Mouse (Mus musculus): ENCODE results near the gene Banf1. TPM values are rescaled to one million over a fixed set of nuclear protein-coding genes. Genes with fewer than 3 reads are reported as not detected.

The Banf1 gene
- total RNA-seq, 2 experiments from 2014 or later: 152 to 165 TPM

Other genes with a start within 250 kb of the Banf1 start
- 10 to 100 TPM; 44.3 to 48.4 TPM for gene Klc2, start 248.6 kb downstream of the Banf1 start, total RNA-seq (2021)
- 10 to 100 TPM; 15.6 to 23.6 TPM for gene Pacs1, start 94.0 kb downstream of the Banf1 start, total RNA-seq (2021)
- 100 to 1,000 TPM; 165 to 171 TPM for gene Sf3b2, start 71.7 kb downstream of the Banf1 start, total RNA-seq (2021)
- gene Gal3st3, start 68.8 kb downstream of the Banf1 start, total RNA-seq (2021): not detected
- not detected for gene Catsper1, start 31.4 kb downstream of the Banf1 start, total RNA-seq (2021)
- 1 to 10 TPM; 2.1 to 2.5 TPM for gene Cst6, start 17.6 kb downstream of the Banf1 start, total RNA-seq (2021)
- 10 to 100 TPM; 24.4 to 26.1 TPM for gene Eif1ad, start 427 bp downstream of the Banf1 start, total RNA-seq (2021)
- 10 to 100 TPM; 79.1 to 86.5 TPM for gene Sart1, start 21.5 kb upstream of the Banf1 start, total RNA-seq (2021)
- gene Tsga10ip, start 35.4 kb upstream of the Banf1 start, total RNA-seq (2021): not detected
- gene Drap1, start 57.8 kb upstream of the Banf1 start, total RNA-seq (2021): 100 to 1,000 TPM; 250 to 263 TPM
- gene AI837181, start 58.0 kb upstream of the Banf1 start, total RNA-seq (2021): 10 to 100 TPM; 43.7 to 50.6 TPM
- gene Fosl1, start 80.4 kb upstream of the Banf1 start, total RNA-seq (2021): 1 to 10 TPM in 1 of 2 experiments, not detected in 1; 5.3 TPM
- gene Ccdc85b, start 90.7 kb upstream of the Banf1 start, total RNA-seq (2021): 1 to 10 TPM; 7.9 to 8.3 TPM
- 10 to 100 TPM; 89.1 to 95.3 TPM for gene Fibp, start 93.4 kb upstream of the Banf1 start, total RNA-seq (2021)
- gene Ctsw, start 101.3 kb upstream of the Banf1 start, total RNA-seq (2021): under 1 TPM in 1 of 2 experiments, not detected in 1; 0.26 TPM
- gene Efemp2, start 106.8 kb upstream of the Banf1 start, total RNA-seq (2021): 10 to 100 TPM; 50.2 to 87.9 TPM
- 10 to 100 TPM; 23.1 to 30.7 TPM for gene Mus81, start 121.2 kb upstream of the Banf1 start, total RNA-seq (2021)
- gene Cfl1, start 123.3 kb upstream of the Banf1 start, total RNA-seq (2021): 100 to 1,000 TPM; 659 to 740 TPM
- 1 to 10 TPM; 1.0 to 1.5 TPM for gene 1700020D05Rik, start 136.6 kb upstream of the Banf1 start, total RNA-seq (2021)
- 10 to 100 TPM; 11.1 to 12.1 TPM for gene Snx32, start 143.4 kb upstream of the Banf1 start, total RNA-seq (2021)
- not detected for gene Ovol1, start 193.5 kb upstream of the Banf1 start, total RNA-seq (2021)
- 1 to 10 TPM; 7.8 to 8.3 TPM for gene Ap5b1, start 200.9 kb upstream of the Banf1 start, total RNA-seq (2021)
- gene Rnaseh2c, start 234.7 kb upstream of the Banf1 start, total RNA-seq (2021): 100 to 1,000 TPM; 124 to 139 TPM
- gene Kat5, start 243.1 kb upstream of the Banf1 start, total RNA-seq (2021): 10 to 100 TPM; 66.2 to 68.2 TPM